Mouse (Mus musculus): ENCODE measurements around the gene Map3k7.

GRCm38 (mm10) chr4:32008095-32008494, 44.2 kb downstream of the Map3k7 start:
- TF ChIP-seq CTCF (IDR thresholded peaks at IDR 0.05; ENCODE audit: low read depth, low read length) (no peak), POLR2A (IDR thresholded peaks at IDR 0.05; ENCODE audit: extremely low read depth, insufficient read depth, low read length) (no peak)
